ENCODE assay signal across 18 mouse cellular contexts in genomic region chr2:124769267-124769967, GRCm38 (mm10).
DNase-seq lines count a peak whose midpoint lies in the region; ATAC-seq and TF ChIP-seq lines count a peak whose summit lies in the region.
"Had no signal": no experiment of that assay in that cellular context is flagged by ENCODE, and none has a peak within 500 bp of the region (broad histone marks: within the 10 kb centered on the region; RNA-seq: fewer than 3 reads in every experiment).

No protein-coding gene starts in this region.

- no peak overlapping the region for H3K9ac ChIP-seq in hindbrain, postnatal 0 days (replicated peaks; ENCODE audit: low read length)
- no peak overlapping the region for H3K9ac ChIP-seq in hindbrain, embryonic 11.5 days (ENCODE audit: low read depth, low read length)
- H3K9ac ChIP-seq: liver, embryonic 14.5 days; lung, embryonic 15.5 days had no signal

- H3K4me3 ChIP-seq in hindbrain, postnatal 0 days (ENCODE audit: low read length), result no peak overlapping the region
- H3K4me3 ChIP-seq in hindbrain, embryonic 11.5 days (ENCODE audit: low read depth, low read length), result no peak overlapping the region
- H3K4me3 ChIP-seq in cerebellum, adult 2 months (replicated peaks; ENCODE audit: insufficient read depth, low read depth, low read length), result no peak overlapping the region
- H3K4me3 ChIP-seq: lung, embryonic 15.5 days had no signal

- peak; percentile 80 for ATAC-seq in hindbrain, postnatal 0 days
- ATAC-seq in hindbrain, embryonic 11.5 days (ENCODE audit: low FRiP score), result no peak
- ATAC-seq: forebrain, embryonic 16.5 days; intestine, embryonic 16.5 days had no signal

- peak; percentile 10 for DNase-seq in gastrocnemius, postnatal 14 days
- no peak for DNase-seq in gastrocnemius, adult 8-10 months (ENCODE audit: low spot score in 2 of 2)
- DNase-seq in hindbrain, postnatal 0 days (ENCODE audit: low spot score), result peak; percentile 65
- no peak for DNase-seq in hindbrain, embryonic 11.5 days (ENCODE audit: low spot score)
- peak; percentile 18 to 53 for DNase-seq in cerebellum, adult 2 months
- peak; percentile 18 to 30 for DNase-seq in cerebellum, postnatal 25 days
- DNase-seq in adrenal gland, adult 2 months, result no peak
- no peak for DNase-seq in urinary bladder, postnatal 25 days (ENCODE audit: low spot score)
- DNase-seq: adrenal gland, postnatal 25 days; embryo, embryonic 11 days; retina, postnatal 1 day; thymus, adult 2 months had no signal

- H3K9me3 ChIP-seq in hindbrain, postnatal 0 days (ENCODE audit: low read length), result no peaks in the 10 kb centered on the region
- H3K9me3 ChIP-seq in hindbrain, embryonic 11.5 days (ENCODE audit: control insufficient read depth, low read length), result no peaks in the 10 kb centered on the region
- H3K9me3 ChIP-seq: lung, embryonic 15.5 days had no signal

- H3K36me3 ChIP-seq in hindbrain, postnatal 0 days (ENCODE audit: insufficient read depth, low read length), result no peaks in the 10 kb centered on the region
- H3K36me3 ChIP-seq in hindbrain, embryonic 11.5 days (ENCODE audit: control insufficient read depth, insufficient read depth, low read length), result no peaks in the 10 kb centered on the region
- H3K36me3 ChIP-seq: lung, embryonic 15.5 days had no signal

- no peak for TF ChIP-seq POLR2A in cerebellum, adult 2 months (IDR thresholded peaks at IDR 0.05; ENCODE audit: borderline replicate concordance, insufficient read depth, low read length)

- no peak overlapping the region for H3K4me2 ChIP-seq in hindbrain, postnatal 0 days (ENCODE audit: low read depth, low read length)
- H3K4me2 ChIP-seq in hindbrain, embryonic 11.5 days (replicated peaks; ENCODE audit: low read depth, low read length), result no peak overlapping the region
- H3K4me2 ChIP-seq: lung, embryonic 15.5 days; midbrain, embryonic 11.5 days had no signal

- TF ChIP-seq CTCF in hindbrain, postnatal 0 days (IDR thresholded peaks at IDR 0.05; ENCODE audit: low read depth), result no peak
- no peak for TF ChIP-seq CTCF in cerebellum, adult 2 months (IDR thresholded peaks at IDR 0.05; ENCODE audit: borderline replicate concordance, insufficient read depth, low read depth, low read length)

- 63% methylated on average over 6 of the region's 6 CpGs for WGBS in hindbrain, postnatal 0 days
- WGBS in hindbrain, embryonic 11.5 days, result 92% methylated on average over 6 of the region's 6 CpGs
- WGBS in cerebellum, adult 2 months, result 30% methylated on average over 6 of the region's 6 CpGs

- intact Hi-C loops in gastrocnemius, postnatal 14 days (cut with DNase I; ENCODE audit: low total_unique reads), result no loop called here

- H3K27me3 ChIP-seq in hindbrain, postnatal 0 days (ENCODE audit: insufficient read depth, low read length), result no peaks in the 10 kb centered on the region
- H3K27me3 ChIP-seq in hindbrain, embryonic 11.5 days (ENCODE audit: control insufficient read depth, insufficient read depth, low read length), result no peaks in the 10 kb centered on the region
- H3K27me3 ChIP-seq in cerebellum, adult 2 months (ENCODE audit: control insufficient read depth, insufficient read depth, low read length), result no peaks in the 10 kb centered on the region
- H3K27me3 ChIP-seq: lung, embryonic 15.5 days had no signal

- no peak overlapping the region for H3K27ac ChIP-seq in hindbrain, postnatal 0 days
- H3K27ac ChIP-seq in hindbrain, embryonic 11.5 days (ENCODE audit: low read depth, low read length), result no peak overlapping the region
- no peak overlapping the region for H3K27ac ChIP-seq in cerebellum, adult 2 months (ENCODE audit: insufficient read depth, low read length)
- H3K27ac ChIP-seq: liver, embryonic 14.5 days; lung, embryonic 15.5 days; macrophage had no signal

- H3K4me1 ChIP-seq in hindbrain, postnatal 0 days (ENCODE audit: insufficient read depth, low read length), result peaks cover 8% of the 10 kb centered on the region
- H3K4me1 ChIP-seq in hindbrain, embryonic 11.5 days (replicated peaks; ENCODE audit: control insufficient read depth, insufficient read depth, low read length), result no peaks in the 10 kb centered on the region
- peaks cover 2% of the 10 kb centered on the region; the same call in 1 of the 2 replicates for H3K4me1 ChIP-seq in cerebellum, adult 2 months (ENCODE audit: control insufficient read depth, insufficient read depth, low read length)

Comparison
In these comparisons a context has a peak if more than half of its experiments do, and no peak if none do; other contexts are left out.
1. DNase-seq: peak in gastrocnemius, postnatal 14 days (single experiment), hindbrain, postnatal 0 days (single experiment), cerebellum, adult 2 months (2 of 2) and cerebellum, postnatal 25 days (2 of 2); none in gastrocnemius, adult 8-10 months (0 of 2), hindbrain, embryonic 11.5 days (single experiment), adrenal gland, adult 2 months (single experiment) and urinary bladder, postnatal 25 days (single experiment).